Mouse (Mus musculus): ENCODE results near the gene Lrrc14b. TPM values are rescaled to one million over a fixed set of nuclear protein-coding genes. Genes with fewer than 3 reads are reported as not detected.

Lrrc14b gene
- polyA plus RNA-seq, 1 experiment: 0.37 TPM

Other genes starting within 250 kb of the Lrrc14b start
- 17.0 and 89.2 TPM in 2 replicates for gene Slc9a3, start 242.5 kb downstream of the Lrrc14b start, polyA plus RNA-seq (2012; rRNA removed)
- gene Exoc3, start 155.3 kb downstream of the Lrrc14b start, polyA plus RNA-seq (2012; rRNA removed): 37.5 and 40.4 TPM in 2 replicates
- gene Ahrr, start 71.7 kb downstream of the Lrrc14b start, polyA plus RNA-seq (2012; rRNA removed): 1.2 and 2.2 TPM in 2 replicates
- gene Pdcd6, start 46.4 kb downstream of the Lrrc14b start, polyA plus RNA-seq (2012; rRNA removed): 212 and 237 TPM in 2 replicates
- 152 and 235 TPM in 2 replicates for gene Sdha, start 13.7 kb downstream of the Lrrc14b start, polyA plus RNA-seq (2012; rRNA removed)
- 2.1 and 2.8 TPM in 2 replicates for gene Ccdc127, start 13.7 kb downstream of the Lrrc14b start, polyA plus RNA-seq (2012; rRNA removed)
- 0.15 and 0.29 TPM in 2 replicates for gene Zfp72, start 26.8 kb upstream of the Lrrc14b start, polyA plus RNA-seq (2012; rRNA removed)
- gene Ftl1-ps1, start 35.7 kb upstream of the Lrrc14b start, polyA plus RNA-seq (2012; rRNA removed): 47.0 and 49.5 TPM in 2 replicates
- 1.6 and 1.9 TPM in 2 replicates for gene Zfp825, start 130.0 kb upstream of the Lrrc14b start, polyA plus RNA-seq (2012; rRNA removed)

All from large intestine, adult 2 months (tissue).